Mouse (Mus musculus): Measurements from ENCODE around the gene Lrig1. TPM values are rescaled to one million over a fixed set of nuclear protein-coding genes. Genes with fewer than 3 reads are reported as not detected.
"Not testable (repeated sequence)": the region's sequence is repeated elsewhere in the genome, so short reads cannot be mapped to it uniquely, and the experiment has no call there.

Lrig1 gene
- total RNA-seq, 2 experiments from 2014 or later, result 3.5 to 29.0 TPM

- ATAC-seq (replicated peaks; ENCODE audit: low FRiP score, low TSS enrichment, poor library complexity, severe bottlenecking), result no peak
Observed at GRCm38 (mm10) chr6:94595206-94595605, 104.8 kb downstream of the Lrig1 start.

GRCm38 (mm10) chr6:94594711-94595110 lies 105.2 kb downstream of the Lrig1 start:
- no peak for ATAC-seq (replicated peaks; ENCODE audit: low FRiP score, low TSS enrichment, poor library complexity, severe bottlenecking)

DNA sequence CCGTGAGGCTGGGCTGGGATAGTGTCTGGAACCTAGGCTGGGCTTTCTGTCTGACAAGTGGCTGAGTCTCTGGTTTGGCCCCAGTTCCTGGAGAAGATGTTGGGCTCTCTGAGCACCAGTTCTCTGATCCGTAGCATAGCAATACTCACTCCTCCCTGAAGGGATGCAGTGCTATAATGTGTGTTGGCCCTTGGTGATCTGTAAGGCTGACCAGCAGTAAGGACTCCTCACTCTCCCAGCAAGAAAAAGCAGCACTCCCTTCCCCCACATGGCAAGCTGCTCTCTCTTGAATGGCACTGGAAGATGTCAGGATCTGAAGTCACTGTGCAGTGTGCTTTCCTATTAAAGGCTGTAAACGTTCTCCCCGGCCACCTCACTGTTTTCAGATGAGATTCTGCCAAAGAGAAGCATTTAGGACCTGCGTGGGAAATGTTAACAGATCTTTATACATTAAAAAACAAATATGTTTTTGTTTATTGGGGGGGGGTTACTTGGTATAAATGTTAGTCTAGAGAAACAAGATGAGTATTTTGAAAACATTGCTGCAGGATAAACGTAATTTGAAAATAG lies 105.8 kb downstream of the Lrig1 start:
- ATAC-seq (replicated peaks; ENCODE audit: low FRiP score, low TSS enrichment, poor library complexity, severe bottlenecking), result no peak

- no peak for ATAC-seq (replicated peaks; ENCODE audit: low FRiP score, low TSS enrichment, poor library complexity, severe bottlenecking)
Observed at GRCm38 (mm10) chr6:94592710-94593109, 107.2 kb downstream of the Lrig1 start.

GRCm38 (mm10) chr6:94592243-94592642 lies 107.7 kb downstream of the Lrig1 start:
- no peak for ATAC-seq (replicated peaks; ENCODE audit: low FRiP score, low TSS enrichment, poor library complexity, severe bottlenecking)

- no peak for ATAC-seq (replicated peaks; ENCODE audit: low FRiP score, low TSS enrichment, poor library complexity, severe bottlenecking)
Observed at GRCm38 (mm10) chr6:94588365-94588764, 111.6 kb downstream of the Lrig1 start.

- ATAC-seq (replicated peaks; ENCODE audit: low FRiP score, low TSS enrichment, poor library complexity, severe bottlenecking), result no peak
Observed at GRCm38 (mm10) chr6:94584976-94585375, 115.0 kb downstream of the Lrig1 start.

DNA sequence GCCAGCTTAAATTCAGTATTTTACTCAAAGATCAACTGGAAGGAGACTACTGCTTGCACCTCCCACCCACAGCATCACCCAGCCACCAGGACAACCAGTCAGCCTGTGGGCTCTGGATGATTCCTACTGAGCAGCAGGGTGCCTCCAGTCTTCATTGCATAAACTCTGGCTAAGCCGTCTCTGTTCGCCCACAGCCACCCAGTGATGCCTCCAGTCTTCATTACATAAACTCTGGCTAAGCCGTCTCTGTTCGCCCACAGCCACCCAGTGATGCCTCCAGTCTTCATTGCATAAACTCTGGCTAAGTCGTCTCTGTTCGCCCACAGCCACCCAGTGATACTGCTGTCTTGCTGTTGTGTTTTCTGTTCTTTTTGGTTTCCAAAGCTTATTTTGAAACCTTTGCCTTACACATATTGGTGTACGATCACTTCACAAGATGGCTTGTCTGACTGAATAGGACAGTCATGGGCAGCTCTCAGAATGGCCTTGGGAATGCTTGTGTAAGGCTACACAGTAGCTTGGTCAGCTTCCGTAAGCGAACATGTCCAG lies 115.7 kb downstream of the Lrig1 start:
- ATAC-seq (replicated peaks; ENCODE audit: low FRiP score, low TSS enrichment, poor library complexity, severe bottlenecking), result no peak

DNA sequence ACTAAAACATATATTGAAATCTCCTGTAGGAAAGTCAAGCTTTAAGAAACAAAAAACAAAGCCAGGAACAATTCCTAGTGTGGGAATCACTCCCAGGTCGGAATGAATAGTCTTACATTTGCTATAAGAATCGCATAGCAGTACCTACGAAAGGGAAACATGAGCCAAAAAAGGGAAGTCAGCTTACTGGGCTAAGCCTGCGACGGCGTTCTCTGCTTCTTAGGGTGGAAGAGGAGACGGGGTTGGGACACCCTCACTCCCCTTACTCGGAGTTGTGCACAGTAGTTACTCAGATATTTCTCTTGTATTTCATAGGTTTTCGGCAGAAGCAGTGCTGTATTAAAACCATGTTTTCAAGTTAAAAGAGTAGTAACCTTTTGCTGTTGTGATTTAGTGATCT lies 117.9 kb downstream of the Lrig1 start:
- ATAC-seq (replicated peaks; ENCODE audit: low FRiP score, low TSS enrichment, poor library complexity, severe bottlenecking), result no peak

DNA sequence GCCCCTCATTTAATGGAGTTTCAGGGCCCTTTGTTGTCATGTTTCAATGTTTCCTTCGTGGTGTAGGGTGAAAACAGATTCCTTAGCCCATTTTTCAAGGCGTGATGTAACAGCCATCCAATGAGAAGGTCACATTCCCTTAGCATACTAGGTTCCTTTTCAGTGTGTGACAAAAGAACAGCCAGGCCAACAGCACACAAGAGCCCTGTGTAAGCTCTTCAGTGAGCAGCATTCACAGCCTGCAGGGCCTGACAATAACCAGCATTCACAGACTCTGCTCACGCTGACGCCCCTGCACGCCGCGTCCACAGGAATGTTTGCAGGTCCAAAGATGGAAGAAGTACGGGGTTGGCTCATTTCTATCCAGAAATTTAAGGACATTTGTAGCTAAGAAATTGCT lies 122.0 kb downstream of the Lrig1 start:
- no peak for ATAC-seq (replicated peaks; ENCODE audit: low FRiP score, low TSS enrichment, poor library complexity, severe bottlenecking)

DNA sequence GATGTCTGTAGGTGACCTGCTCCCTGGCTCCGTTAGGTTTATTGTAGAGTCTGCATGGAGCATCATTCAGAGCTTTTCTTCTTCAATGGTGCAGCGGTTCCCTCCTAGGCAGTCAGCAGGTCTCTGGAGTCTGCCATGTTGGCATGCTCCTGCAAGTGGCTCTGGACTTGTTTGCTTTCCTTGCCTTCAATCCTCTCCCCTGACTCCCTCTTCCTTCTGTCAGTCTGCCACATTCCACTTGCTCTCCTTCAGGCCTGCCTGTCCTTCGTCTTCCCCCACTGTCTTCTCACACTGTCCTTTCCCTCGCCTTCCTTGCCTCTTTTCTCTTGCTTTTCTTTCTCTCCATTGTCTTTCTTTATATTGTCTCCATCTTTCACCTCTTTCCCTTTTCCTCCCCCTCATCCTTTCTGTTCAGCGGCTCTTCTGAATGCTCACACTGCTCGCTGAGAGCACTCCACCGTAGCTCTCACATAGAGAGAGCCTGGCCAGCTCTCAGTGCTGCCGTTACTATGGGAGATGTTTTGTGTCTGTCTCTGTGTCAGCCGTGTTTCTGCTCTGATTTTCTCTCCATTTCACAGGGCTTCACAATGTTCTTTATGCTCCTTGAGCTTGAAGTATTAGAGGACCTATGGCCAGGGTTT lies 124.3 kb downstream of the Lrig1 start:
- ATAC-seq (replicated peaks; ENCODE audit: low FRiP score, low TSS enrichment, poor library complexity, severe bottlenecking), result no peak

DNA sequence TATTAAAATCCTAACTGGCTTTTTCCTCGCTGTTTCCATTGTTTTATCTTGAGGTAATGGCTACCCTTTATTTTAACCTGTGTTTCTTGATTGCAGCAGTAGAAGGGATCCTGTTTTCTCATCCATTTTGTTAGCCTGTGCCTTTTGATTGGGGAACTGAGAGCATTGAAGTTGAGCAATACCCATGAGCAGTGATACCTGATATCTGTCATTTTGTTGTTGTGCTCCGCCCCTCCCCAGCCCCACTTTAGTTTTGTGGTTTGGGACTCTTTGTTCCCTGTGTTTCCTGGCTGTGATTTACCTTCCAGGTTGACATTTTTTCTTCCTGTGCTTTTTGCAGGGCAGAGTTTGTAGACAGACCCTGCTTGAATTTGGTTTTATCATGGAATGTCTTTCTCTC lies 131.9 kb downstream of the Lrig1 start:
- ATAC-seq (replicated peaks; ENCODE audit: low FRiP score, low TSS enrichment, poor library complexity, severe bottlenecking), result no peak

- ATAC-seq (replicated peaks; ENCODE audit: low FRiP score, low TSS enrichment, poor library complexity, severe bottlenecking), result no peak
Observed at GRCm38 (mm10) chr6:94565766-94566165, 134.2 kb downstream of the Lrig1 start.

- ATAC-seq (replicated peaks; ENCODE audit: low FRiP score, low TSS enrichment, poor library complexity, severe bottlenecking), result no peak
Observed at GRCm38 (mm10) chr6:94563203-94563940, 136.6 kb downstream of the Lrig1 start.

- ATAC-seq (replicated peaks; ENCODE audit: low FRiP score, low TSS enrichment, poor library complexity, severe bottlenecking), result no peak
Observed at GRCm38 (mm10) chr6:94561346-94561745, 138.6 kb downstream of the Lrig1 start.

GRCm38 (mm10) chr6:94560896-94561295 lies 139.1 kb downstream of the Lrig1 start:
- no peak for ATAC-seq (replicated peaks; ENCODE audit: low FRiP score, low TSS enrichment, poor library complexity, severe bottlenecking)

- ATAC-seq (replicated peaks; ENCODE audit: low FRiP score, low TSS enrichment, poor library complexity, severe bottlenecking), result not testable (repeated sequence)
Observed at GRCm38 (mm10) chr6:94558603-94559002, 141.4 kb downstream of the Lrig1 start.

All from megakaryocyte-erythroid progenitor cell, adult 5-6 weeks (primary cell).